Mouse (Mus musculus) neural tube, embryonic 14.5 days (tissue): ENCODE measurements around the gene Cfap61. TPM values are rescaled to one million over a fixed set of nuclear protein-coding genes. Genes with fewer than 3 reads are reported as not detected.

Experiments
- ATAC-seq: fragments of 200-750 bp; cut with Nextera tagmentation; 2 replicates; pipeline ENCODE4 v1.8.0; 2017; ENCODE audit warnings: low read depth, mild to moderate bottlenecking, moderate TSS enrichment, moderate library complexity
- H3K27ac ChIP-seq: fragments of 300-500 bp; sonication (generic); 2 replicates; pipeline ENCODE4 v1.5.1; 2014; ENCODE audit warnings: low read depth, mild to moderate bottlenecking, control low read depth, low read length, moderate library complexity, mixed read lengths
- H3K27me3 ChIP-seq: fragments of 300-500 bp; sonication (generic); 2 replicates; pipeline ENCODE4 v1.6.1; 2014; ENCODE audit warnings: low read length; ENCODE audit not compliant: control insufficient read depth, insufficient read depth
- H3K36me3 ChIP-seq: fragments of 300-500 bp; sonication (generic); 2 replicates; pipeline ENCODE4 v1.6.1; 2014; ENCODE audit warnings: low read length, mixed read lengths; ENCODE audit not compliant: control insufficient read depth, insufficient read depth
- H3K4me1 ChIP-seq: fragments of 300-500 bp; sonication (generic); 2 replicates; pipeline ENCODE4 v1.6.1; 2014; ENCODE audit warnings: low read length; ENCODE audit not compliant: control insufficient read depth, insufficient read depth
- H3K4me2 ChIP-seq: fragments of 300-500 bp; sonication (generic); 2 replicates; pipeline ENCODE4 v1.6.1; 2014; ENCODE audit warnings: mild to moderate bottlenecking, low read depth, low read length, control low read depth
- H3K4me3 ChIP-seq: fragments of 300-500 bp; sonication (generic); 2 replicates; pipeline ENCODE4 v1.5.1; 2014; ENCODE audit warnings: low read depth, low read length, control low read depth, mixed read lengths
- H3K9ac ChIP-seq: fragments of 300-500 bp; sonication (generic); replicated peaks from 2 replicates; pipeline ENCODE4 v1.6.1; 2014; ENCODE audit warnings: low read depth, mild to moderate bottlenecking, control low read depth, low read length, mixed read lengths
- H3K9me3 ChIP-seq: fragments of 300-500 bp; sonication (generic); 2 replicates; pipeline ENCODE4 v1.6.1; 2016; ENCODE audit warnings: low read length; ENCODE audit not compliant: control insufficient read depth
- WGBS: fragments of 180-500 bp; shearing (Covaris S2); extraction: QIAGEN DNeasy Blood & Tissue Kit; methylation state at CpG from one replicate; pipeline ENCODE4 v1.1.7; 2014; 5-methylcytosine and 5-hydroxymethylcytosine counted together
- polyA plus RNA-seq: library from polyadenylated mRNA; unstranded; fragments of >200 nt; fragmentation: Nextera tagmentation; extraction: Ambion mirVana; gene quantifications from 2 replicates; pipeline ENCODE4 v1.2.1, GENCODE M21; 2014

The Cfap61 gene
- polyA plus RNA-seq, 1 experiment from 2014 or later: 4.9 TPM

DNA sequence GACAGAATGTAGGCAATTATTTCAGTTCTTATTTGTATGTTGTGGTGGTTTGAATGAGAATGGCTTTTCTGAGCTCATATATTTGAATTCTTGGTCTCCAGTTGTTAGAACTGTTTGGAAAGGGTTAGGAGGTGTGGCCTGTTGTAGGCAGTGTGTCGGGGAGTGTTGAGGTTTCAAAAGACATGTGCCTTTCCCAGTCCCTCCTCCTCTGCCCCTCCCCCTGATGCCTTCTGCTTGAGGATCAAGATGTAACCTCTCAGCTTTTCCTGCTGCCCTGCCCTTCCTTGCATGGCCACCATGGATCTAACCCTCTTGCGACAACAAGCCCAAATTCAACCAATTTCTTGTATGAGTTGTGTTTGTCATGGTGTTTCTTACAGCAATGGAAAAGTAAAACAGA is 53.2 kb downstream of the Cfap61 start:
- Histone ChIP-seq H3K9me3 (no peaks in the 10 kb centered on the region), H3K27ac (no peak overlapping the region), H3K36me3 (no peaks in the 10 kb centered on the region), H3K4me1 (no peaks in the 10 kb centered on the region), H3K4me3 (no peak overlapping the region), H3K4me2 (no peak overlapping the region), H3K9ac (no peak overlapping the region), H3K27me3 (no peaks in the 10 kb centered on the region)
- ATAC-seq: no peak
- WGBS: 84% methylated on average over 2 of the region's 2 CpGs

DNA sequence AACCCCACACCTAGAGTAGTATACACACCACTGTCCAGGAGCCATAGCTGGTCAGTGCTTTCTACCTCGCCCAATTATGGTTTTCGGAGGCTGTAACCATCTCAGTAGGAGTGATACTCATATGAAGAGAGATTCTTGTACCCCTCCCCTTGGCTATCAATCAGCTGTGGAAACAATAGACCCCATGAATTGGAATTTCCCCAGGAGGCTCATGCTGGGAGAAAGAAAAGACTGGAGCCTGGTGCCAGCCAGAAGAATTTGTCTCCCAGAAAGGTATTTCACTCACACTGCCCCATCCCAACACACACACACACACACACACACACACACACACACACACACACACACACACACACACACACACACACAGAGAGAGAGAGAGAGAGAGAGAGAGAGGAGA is 55.9 kb downstream of the Cfap61 start:
- H3K4me2 ChIP-seq: no peak overlapping the region
- no peak for ATAC-seq
- no peak overlapping the region for H3K27ac ChIP-seq
- H3K4me3 ChIP-seq: no peak overlapping the region
- no peaks in the 10 kb centered on the region for H3K4me1 ChIP-seq
- no peak overlapping the region for H3K9ac ChIP-seq
- no peaks in the 10 kb centered on the region for H3K27me3 ChIP-seq
- WGBS: 53% methylated on average over 2 of the region's 2 CpGs
- no peaks in the 10 kb centered on the region for H3K36me3 ChIP-seq
- no peaks in the 10 kb centered on the region for H3K9me3 ChIP-seq

- Histone ChIP-seq H3K4me2 (no peak overlapping the region), H3K36me3 (no peaks in the 10 kb centered on the region), H3K9me3 (no peaks in the 10 kb centered on the region), H3K4me3 (no peak overlapping the region), H3K4me1 (no peaks in the 10 kb centered on the region), H3K27me3 (no peaks in the 10 kb centered on the region), H3K27ac (no peak overlapping the region), H3K9ac (no peak overlapping the region)
- ATAC-seq: no peak
- 66% methylated on average over 4 of the region's 4 CpGs for WGBS
These were observed 61.9 kb downstream of the Cfap61 start for GRCm38 (mm10) chr2:145996472-145996871.

DNA sequence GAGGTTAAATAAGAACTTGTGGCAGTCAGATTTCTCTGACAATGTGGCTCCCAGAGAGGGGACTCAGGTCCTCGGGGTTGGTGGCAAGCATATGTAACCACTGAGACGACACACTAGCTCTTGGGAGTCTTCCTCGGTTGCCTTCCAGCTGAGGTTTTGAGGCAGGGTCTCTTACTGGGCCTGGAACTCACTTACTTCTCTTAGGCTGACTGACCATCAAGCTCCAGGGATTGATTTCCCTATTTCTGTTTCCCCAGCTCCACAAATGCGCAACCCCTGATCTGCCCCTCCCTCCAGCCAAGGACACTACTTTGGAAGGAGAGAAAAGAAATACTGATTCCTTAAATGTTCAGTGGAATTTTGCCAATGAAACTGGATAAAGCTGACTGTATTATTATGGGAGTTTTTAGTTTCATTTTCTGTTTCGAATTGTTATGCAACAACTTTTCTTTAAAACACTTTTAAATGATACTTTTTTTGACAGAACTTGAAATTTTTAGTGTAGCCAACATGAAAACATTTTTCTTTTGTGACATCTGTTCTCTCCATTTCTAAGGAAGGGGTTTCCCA is 63.5 kb downstream of the Cfap61 start:
- Histone ChIP-seq H3K4me3 (no peak overlapping the region), H3K27me3 (no peaks in the 10 kb centered on the region), H3K36me3 (no peaks in the 10 kb centered on the region), H3K4me2 (no peak overlapping the region), H3K9me3 (no peaks in the 10 kb centered on the region), H3K4me1 (no peaks in the 10 kb centered on the region), H3K27ac (no peak overlapping the region), H3K9ac (no peak overlapping the region)
- WGBS: 92% methylated on average over 5 of the region's 5 CpGs
- ATAC-seq: no peak

DNA sequence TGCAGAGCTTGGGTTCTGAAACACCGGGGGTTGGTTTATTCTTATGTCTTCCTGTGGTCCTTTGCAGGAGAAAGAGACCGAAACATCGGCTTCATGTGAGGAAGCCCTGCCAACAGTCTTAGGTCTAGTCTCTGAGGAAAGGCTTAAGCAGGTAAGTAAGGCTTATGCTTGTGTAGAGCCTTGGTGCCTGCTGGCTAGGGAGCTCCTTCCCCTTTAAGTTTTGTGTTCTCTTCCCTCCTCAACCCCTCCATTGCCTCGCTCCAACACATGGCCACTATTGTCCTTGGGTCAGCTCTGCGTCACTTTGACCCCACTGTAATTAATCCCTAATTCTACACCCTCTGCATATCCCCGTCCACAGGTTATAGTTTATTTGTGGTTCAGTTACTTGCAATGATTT is 74.2 kb downstream of the Cfap61 start:
- no peak for ATAC-seq
- WGBS: 89% methylated on average over 6 of the region's 6 CpGs
- Histone ChIP-seq H3K9ac (no peak overlapping the region), H3K36me3 (no peaks in the 10 kb centered on the region), H3K4me1 (no peaks in the 10 kb centered on the region), H3K27me3 (no peaks in the 10 kb centered on the region), H3K4me2 (no peak overlapping the region), H3K4me3 (no peak overlapping the region), H3K27ac (no peak overlapping the region), H3K9me3 (no peaks in the 10 kb centered on the region)

GRCm38 (mm10) chr2:146009596-146010349 is 75.2 kb downstream of the Cfap61 start:
- Histone ChIP-seq H3K27me3 (no peaks in the 10 kb centered on the region), H3K27ac (no peak overlapping the region), H3K36me3 (no peaks in the 10 kb centered on the region), H3K9ac (no peak overlapping the region), H3K4me1 (no peaks in the 10 kb centered on the region), H3K9me3 (no peaks in the 10 kb centered on the region), H3K4me2 (no peak overlapping the region), H3K4me3 (no peak overlapping the region)
- WGBS: 82% methylated on average over 2 of the region's 2 CpGs
- ATAC-seq: no peak

- no peak for ATAC-seq
These were observed 76.2 kb downstream of the Cfap61 start for GRCm38 (mm10) chr2:146010816-146011215.

DNA sequence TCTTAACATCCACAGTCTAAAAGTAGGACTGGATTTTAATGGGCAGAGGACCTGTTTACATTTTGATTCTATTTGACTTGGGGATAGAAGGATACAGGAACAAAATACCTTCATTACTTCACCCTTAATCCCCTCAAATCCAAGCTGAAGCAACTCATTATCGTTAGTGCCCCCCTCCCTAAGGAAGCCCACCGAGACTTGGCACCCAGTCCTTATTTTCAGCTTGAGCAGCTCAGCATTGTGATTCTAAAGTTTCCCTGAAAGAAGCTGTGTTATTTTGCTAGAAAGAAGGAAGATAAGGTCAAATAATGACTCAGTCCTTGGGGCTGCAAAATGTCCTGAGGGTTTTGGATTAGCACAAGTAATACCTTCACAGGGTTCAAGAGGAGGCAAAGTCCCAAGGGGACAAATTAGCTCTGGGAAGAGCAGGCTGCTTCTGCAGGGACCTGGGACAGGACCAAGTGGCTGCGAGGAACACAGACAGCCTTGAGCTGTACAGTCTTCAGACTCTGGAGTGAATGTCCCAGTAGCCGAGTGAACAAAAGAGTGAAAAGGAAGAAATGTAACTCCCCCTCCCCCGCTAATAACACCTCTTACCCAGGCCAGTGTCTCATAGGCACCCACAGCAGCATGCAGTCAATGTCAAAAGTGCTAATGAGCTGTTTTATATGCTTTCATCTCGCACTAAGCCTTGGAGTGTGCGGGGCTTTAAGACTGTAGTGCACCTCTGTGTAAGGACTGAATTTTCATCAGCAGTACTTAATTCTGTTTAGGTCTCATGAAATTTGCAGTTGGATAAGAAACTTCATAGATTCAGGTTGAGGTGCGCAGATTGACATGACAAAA is 81.0 kb downstream of the Cfap61 start:
- no peak for ATAC-seq
- 52% methylated on average over 8 of the region's 8 CpGs for WGBS

More at GRCm38 (mm10) chr2:146010816-146011215, 76.2 kb downstream of the Cfap61 start:
- 44% methylated on average over 2 of the region's 2 CpGs for WGBS
- H3K4me1 ChIP-seq: no peaks in the 10 kb centered on the region
- H3K9ac ChIP-seq: no peak overlapping the region
- no peak overlapping the region for H3K4me3 ChIP-seq
- no peaks in the 10 kb centered on the region for H3K9me3 ChIP-seq
- no peak overlapping the region for H3K27ac ChIP-seq
- H3K27me3 ChIP-seq: no peaks in the 10 kb centered on the region
- H3K36me3 ChIP-seq: no peaks in the 10 kb centered on the region
- no peak overlapping the region for H3K4me2 ChIP-seq

GRCm38 (mm10) chr2:146022846-146023245 is 88.3 kb downstream of the Cfap61 start:
- no peak for ATAC-seq
- WGBS: 88% methylated on average over 6 of the region's 6 CpGs
- H3K27me3 ChIP-seq: no peaks in the 10 kb centered on the region

More for the DNA sequence above, 81.0 kb downstream of the Cfap61 start:
- Histone ChIP-seq H3K9ac (no peak overlapping the region), H3K4me1 (no peaks in the 10 kb centered on the region), H3K4me2 (no peak overlapping the region), H3K27me3 (no peaks in the 10 kb centered on the region), H3K9me3 (no peaks in the 10 kb centered on the region), H3K27ac (no peak overlapping the region), H3K4me3 (no peak overlapping the region), H3K36me3 (no peaks in the 10 kb centered on the region)

More at GRCm38 (mm10) chr2:146022846-146023245, 88.3 kb downstream of the Cfap61 start:
- Histone ChIP-seq H3K36me3 (no peaks in the 10 kb centered on the region), H3K9me3 (no peaks in the 10 kb centered on the region), H3K4me3 (no peak overlapping the region), H3K27ac (no peak overlapping the region), H3K9ac (no peak overlapping the region), H3K4me2 (no peak overlapping the region), H3K4me1 (no peaks in the 10 kb centered on the region)
